Mouse (Mus musculus) kidney, postnatal 0 days (tissue): ENCODE measurements around the gene Pum3. TPM values are rescaled to one million over a fixed set of nuclear protein-coding genes. Genes with fewer than 3 reads are reported as not detected.
"Not testable (repeated sequence)": the region's sequence is repeated elsewhere in the genome, so short reads cannot be mapped to it uniquely, and the experiment has no call there.

ENCODE experiments used
- ATAC-seq: fragments of 200-750 bp; cut with Nextera tagmentation; replicated peaks from 2 replicates; pipeline ENCODE4 v1.8.0; 2017; ENCODE audit warnings: low read depth, moderate number of reproducible peaks, moderate TSS enrichment, moderate library complexity; ENCODE audit not compliant: low FRiP score
- DNase-seq: peaks from one replicate; pipeline ENCODE4 v3.0.0-alpha.2; 2016; ENCODE audit warnings: low spot score
- H3K27ac ChIP-seq: fragments of 300-500 bp; sonication (generic); 2 replicates; pipeline ENCODE4 v1.5.1; 2014; ENCODE audit warnings: mild to moderate bottlenecking
- H3K27me3 ChIP-seq: fragments of 300-500 bp; sonication (generic); 2 replicates; pipeline ENCODE4 v1.6.1; 2014; ENCODE audit warnings: low read length, mixed read lengths; ENCODE audit not compliant: insufficient read depth
- H3K36me3 ChIP-seq: fragments of 300-500 bp; sonication (generic); 2 replicates; pipeline ENCODE4 v1.6.1; 2014; ENCODE audit warnings: low read length, mixed read lengths; ENCODE audit not compliant: insufficient read depth
- H3K4me1 ChIP-seq: fragments of 300-500 bp; sonication (generic); replicated peaks from 2 replicates; pipeline ENCODE4 v1.6.1; 2014; ENCODE audit warnings: antibody characterized with exemption, low read length, mixed read lengths; ENCODE audit not compliant: insufficient read depth
- H3K4me2 ChIP-seq: fragments of 300-500 bp; sonication (generic); 2 replicates; pipeline ENCODE4 v1.6.1; 2014; ENCODE audit warnings: mild to moderate bottlenecking, low read length, moderate library complexity, mixed read lengths
- H3K4me3 ChIP-seq: fragments of 300-500 bp; sonication (generic); replicated peaks from 2 replicates; pipeline ENCODE4 v1.5.1; 2014; ENCODE audit warnings: low read depth, low read length
- H3K9ac ChIP-seq: fragments of 300-500 bp; sonication (generic); 2 replicates; pipeline ENCODE4 v1.6.1; 2014; ENCODE audit warnings: low read depth, low read length
- H3K9me3 ChIP-seq: fragments of 300-500 bp; sonication (generic); replicated peaks from 2 replicates; pipeline ENCODE4 v1.6.1; 2016; ENCODE audit warnings: low read length, inconsistent platforms, mixed read lengths
- CTCF ChIP-seq: IDR thresholded peaks from 2 replicates; pipeline ENCODE4 v1.5.1; 2016; ENCODE audit warnings: antibody characterized with exemption, low read depth, mild to moderate bottlenecking, moderate library complexity
- WGBS: fragments of 180-500 bp; shearing (Covaris S2); extraction: QIAGEN DNeasy Blood & Tissue Kit; methylation state at CpG from one replicate; pipeline ENCODE4 v1.1.7; 2014; 5-methylcytosine and 5-hydroxymethylcytosine counted together
- polyA plus RNA-seq: library from polyadenylated mRNA; unstranded; fragments of >200 nt; fragmentation: Nextera tagmentation; extraction: Ambion mirVana; gene quantifications from 2 replicates; pipeline ENCODE4 v1.2.1, GENCODE M21; 2015

Pum3 gene
- polyA plus RNA-seq, 1 experiment from 2014 or later = 105 TPM

GRCm38 (mm10) chr19:27391344-27391743 is 38.3 kb downstream of the Pum3 start:
- H3K9ac ChIP-seq = no peak overlapping the region

DNA sequence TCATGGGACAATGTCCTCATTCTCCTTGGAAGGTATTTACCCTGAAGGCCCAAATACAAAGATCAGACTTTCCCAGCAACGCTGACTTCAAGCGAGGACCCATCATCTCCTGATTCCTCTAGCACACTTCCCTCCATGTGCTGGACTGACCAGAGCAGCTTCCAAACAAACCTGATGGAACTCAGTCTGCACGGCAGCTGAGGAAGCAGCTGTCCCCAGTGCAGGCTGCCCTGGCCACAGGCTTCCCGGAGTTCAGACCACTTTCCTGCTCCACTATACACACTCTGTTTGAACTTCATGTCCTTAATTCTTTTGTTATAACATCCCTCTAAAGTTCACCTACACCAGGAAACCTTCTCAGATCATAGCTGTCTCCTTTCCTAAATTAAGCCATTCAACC is 40.1 kb downstream of the Pum3 start:
- not testable (repeated sequence) for H3K4me1 ChIP-seq, ATAC-seq, H3K27me3 ChIP-seq, H3K4me2 ChIP-seq, DNase-seq, H3K9me3 ChIP-seq, H3K9ac ChIP-seq, H3K27ac ChIP-seq, H3K4me3 ChIP-seq
- peaks cover 31% of the 10 kb centered on the region for H3K36me3 ChIP-seq
- WGBS = 91% methylated on average over 4 of the region's 4 CpGs

More at GRCm38 (mm10) chr19:27391344-27391743, 38.3 kb downstream of the Pum3 start:
- H3K4me2 ChIP-seq = no peak overlapping the region
- peaks cover 31% of the 10 kb centered on the region for H3K36me3 ChIP-seq
- no peak overlapping the region for H3K27ac ChIP-seq
- WGBS = 82% methylated on average over 2 of the region's 2 CpGs
- no peak overlapping the region for H3K4me3 ChIP-seq
- no peaks in the 10 kb centered on the region for H3K9me3 ChIP-seq
- DNase-seq (no peak), ATAC-seq (no peak)
- no peak for TF ChIP-seq CTCF
- H3K27me3 ChIP-seq = no peaks in the 10 kb centered on the region
- H3K4me1 ChIP-seq = no peaks in the 10 kb centered on the region; the same call in 1 of the 2 replicates

DNA sequence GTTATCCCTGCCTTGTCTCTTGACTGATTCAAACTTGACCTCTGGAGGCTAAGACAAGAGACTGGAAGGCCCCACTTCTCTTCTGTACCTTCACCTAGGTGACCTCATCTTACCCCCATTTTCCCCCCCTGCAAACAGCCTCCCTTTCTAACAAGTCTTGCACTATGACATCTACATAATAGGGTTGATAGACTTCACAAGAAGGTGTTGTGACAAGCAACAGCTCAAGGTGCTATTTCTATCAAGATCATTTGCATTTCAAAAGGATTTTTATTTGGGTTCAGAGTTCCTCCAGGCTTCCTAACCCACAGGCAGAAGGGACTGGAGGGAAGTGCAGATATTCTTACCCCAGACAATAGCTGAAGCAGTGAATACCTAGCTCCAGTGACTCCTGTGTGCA is 44.3 kb downstream of the Pum3 start:
- H3K36me3 ChIP-seq = peaks cover 24% of the 10 kb centered on the region
- no peak overlapping the region for H3K27ac ChIP-seq
- H3K9me3 ChIP-seq = no peaks in the 10 kb centered on the region
- H3K9ac ChIP-seq = no peak overlapping the region
- TF ChIP-seq CTCF = no peak
- DNase-seq (no peak), ATAC-seq (no peak)
- no peak overlapping the region for H3K4me2 ChIP-seq
- no peaks in the 10 kb centered on the region for H3K27me3 ChIP-seq
- no peaks in the 10 kb centered on the region for H3K4me1 ChIP-seq
- H3K4me3 ChIP-seq = no peak overlapping the region

GRCm38 (mm10) chr19:27383266-27383665 is 46.4 kb downstream of the Pum3 start:
- peaks cover 17% of the 10 kb centered on the region; the same call in 1 of the 2 replicates for H3K36me3 ChIP-seq
- H3K27me3 ChIP-seq = no peaks in the 10 kb centered on the region
- no peak for TF ChIP-seq CTCF
- ATAC-seq (no peak), DNase-seq (no peak)
- H3K9ac ChIP-seq = no peak overlapping the region
- H3K4me2 ChIP-seq = no peak overlapping the region
- WGBS = 90% methylated on average over 5 of the region's 5 CpGs
- H3K4me3 ChIP-seq = no peak overlapping the region
- no peaks in the 10 kb centered on the region for H3K4me1 ChIP-seq
- H3K27ac ChIP-seq = no peak overlapping the region
- H3K9me3 ChIP-seq = no peaks in the 10 kb centered on the region

DNA sequence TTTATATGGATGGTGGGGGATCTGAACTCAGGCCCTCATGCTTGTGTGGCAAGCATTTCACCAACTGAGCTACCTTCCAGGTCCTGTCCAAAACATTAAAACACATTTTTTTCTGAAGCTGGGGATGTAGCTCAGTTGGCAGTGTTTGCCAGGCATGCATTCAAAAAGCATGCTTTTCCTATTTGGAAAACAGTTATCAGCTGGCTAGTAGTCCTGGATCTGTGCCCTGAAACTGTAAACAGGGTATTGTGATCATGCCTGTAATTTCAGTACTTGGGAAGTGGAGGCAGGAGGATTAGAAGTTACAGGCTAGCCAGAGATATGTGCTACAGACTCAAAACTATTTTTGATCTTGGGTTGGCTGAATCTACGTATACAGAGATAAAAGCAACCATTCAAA is 47.5 kb downstream of the Pum3 start:
- Histone ChIP-seq H3K36me3 (peaks cover 12% of the 10 kb centered on the region; the same call in 1 of the 2 replicates), H3K27me3 (no peaks in the 10 kb centered on the region), H3K4me3 (no peak overlapping the region), H3K4me2 (no peak overlapping the region), H3K4me1 (no peaks in the 10 kb centered on the region), H3K27ac (no peak overlapping the region), H3K9ac (no peak overlapping the region), H3K9me3 (no peaks in the 10 kb centered on the region)
- 81% methylated on average over 1 of the region's 1 CpGs for WGBS
- no peak for TF ChIP-seq CTCF
- ATAC-seq (no peak), DNase-seq (no peak)

GRCm38 (mm10) chr19:27379712-27380401 is 49.8 kb downstream of the Pum3 start:
- no peak overlapping the region for H3K4me3 ChIP-seq
- no peaks in the 10 kb centered on the region for H3K27me3 ChIP-seq
- H3K9me3 ChIP-seq = no peaks in the 10 kb centered on the region
- 74% methylated on average over 2 of the region's 2 CpGs for WGBS
- H3K9ac ChIP-seq = no peak overlapping the region
- no peaks in the 10 kb centered on the region for H3K4me1 ChIP-seq
- DNase-seq (no peak), ATAC-seq (no peak)
- H3K27ac ChIP-seq = no peak overlapping the region
- no peaks in the 10 kb centered on the region for H3K36me3 ChIP-seq
- TF ChIP-seq CTCF = no peak
- H3K4me2 ChIP-seq = no peak overlapping the region

DNA sequence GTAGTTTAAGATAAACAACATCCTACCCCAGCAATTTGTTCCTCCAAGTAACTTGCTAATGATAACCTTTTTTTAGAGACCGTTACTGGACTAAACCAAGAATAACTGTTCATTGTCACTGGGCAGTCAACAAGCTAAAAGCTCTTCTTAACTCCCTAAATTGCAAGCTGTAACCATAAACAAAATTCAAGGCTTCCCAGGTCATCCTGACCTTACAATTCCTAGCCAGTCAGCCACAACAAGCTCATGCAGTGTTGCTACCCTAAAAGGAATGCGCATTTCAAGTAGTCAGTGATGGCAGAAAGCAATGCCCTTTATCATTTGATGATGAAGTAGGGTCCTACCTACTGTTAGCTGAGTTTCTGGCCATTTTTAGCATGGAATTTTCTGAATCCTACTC is 58.8 kb downstream of the Pum3 start:
- DNase-seq (no peak), ATAC-seq (no peak)
- Histone ChIP-seq H3K9me3 (no peaks in the 10 kb centered on the region), H3K9ac (no peak overlapping the region), H3K27ac (no peak overlapping the region), H3K4me3 (no peak overlapping the region), H3K4me2 (no peak overlapping the region), H3K4me1 (no peaks in the 10 kb centered on the region), H3K27me3 (no peaks in the 10 kb centered on the region), H3K36me3 (no peaks in the 10 kb centered on the region)
- no peak for TF ChIP-seq CTCF
- WGBS = 87% methylated on average over 2 of the region's 2 CpGs
